Mouse (Mus musculus): ENCODE results near the gene Aarsd1.

The Aarsd1 gene

GRCm38 (mm10) chr11:101374421-101374938, 42.9 kb downstream of the Aarsd1 start:
- no peak for DNase-seq

- DNase-seq = no peak
Measured at GRCm38 (mm10) chr11:101370141-101370540, 47.3 kb downstream of the Aarsd1 start.

- DNase-seq = no peak
Measured at GRCm38 (mm10) chr11:101367326-101367935, 50.0 kb downstream of the Aarsd1 start, which contains the start of gene G6pc. Gene G6pc, plus strand, starts transcription at chr11:101367561.

DNA sequence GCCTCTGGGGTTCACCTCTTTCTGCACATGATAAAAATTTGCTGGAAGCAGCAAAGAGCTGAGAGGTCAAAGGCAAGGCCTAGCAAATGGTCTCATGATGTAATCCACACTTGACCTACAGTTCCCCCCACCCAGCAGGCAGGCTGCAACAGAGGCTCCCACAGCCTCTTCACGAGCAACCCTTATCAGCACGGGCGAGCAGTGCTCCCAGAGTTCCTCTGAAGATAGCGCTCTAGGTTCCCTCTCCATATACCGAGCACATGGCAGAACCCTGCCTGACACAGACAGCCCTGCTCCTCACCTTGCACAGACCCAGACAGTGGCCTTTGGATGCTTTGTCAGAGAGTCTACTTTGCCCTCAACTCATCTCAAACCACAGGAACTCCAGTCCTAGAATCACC, 52.9 kb downstream of the Aarsd1 start:
- no peak for DNase-seq

GRCm38 (mm10) chr11:101360651-101361113, 56.7 kb downstream of the Aarsd1 start:
- no peak for DNase-seq

DNA sequence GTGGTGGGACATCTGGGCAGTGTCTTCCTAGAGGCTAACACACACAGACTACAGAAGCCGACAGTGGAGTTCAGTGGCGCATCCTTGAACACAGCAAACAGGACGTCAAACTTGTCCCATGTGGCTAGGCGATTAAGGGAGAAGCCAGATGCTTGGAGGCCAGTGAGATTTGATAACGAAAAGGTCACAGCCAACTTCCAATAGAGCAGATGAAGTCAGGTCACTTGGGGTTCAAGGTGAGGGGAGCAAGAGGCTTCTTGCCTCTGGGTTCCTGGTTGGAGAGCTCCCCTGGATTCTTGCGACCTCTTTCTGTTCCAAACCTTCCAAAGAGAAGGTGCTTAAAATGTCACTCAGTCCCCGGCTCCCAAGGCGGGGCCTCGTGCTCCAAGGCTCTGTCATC, 57.6 kb downstream of the Aarsd1 start:
- no peak for DNase-seq

DNA sequence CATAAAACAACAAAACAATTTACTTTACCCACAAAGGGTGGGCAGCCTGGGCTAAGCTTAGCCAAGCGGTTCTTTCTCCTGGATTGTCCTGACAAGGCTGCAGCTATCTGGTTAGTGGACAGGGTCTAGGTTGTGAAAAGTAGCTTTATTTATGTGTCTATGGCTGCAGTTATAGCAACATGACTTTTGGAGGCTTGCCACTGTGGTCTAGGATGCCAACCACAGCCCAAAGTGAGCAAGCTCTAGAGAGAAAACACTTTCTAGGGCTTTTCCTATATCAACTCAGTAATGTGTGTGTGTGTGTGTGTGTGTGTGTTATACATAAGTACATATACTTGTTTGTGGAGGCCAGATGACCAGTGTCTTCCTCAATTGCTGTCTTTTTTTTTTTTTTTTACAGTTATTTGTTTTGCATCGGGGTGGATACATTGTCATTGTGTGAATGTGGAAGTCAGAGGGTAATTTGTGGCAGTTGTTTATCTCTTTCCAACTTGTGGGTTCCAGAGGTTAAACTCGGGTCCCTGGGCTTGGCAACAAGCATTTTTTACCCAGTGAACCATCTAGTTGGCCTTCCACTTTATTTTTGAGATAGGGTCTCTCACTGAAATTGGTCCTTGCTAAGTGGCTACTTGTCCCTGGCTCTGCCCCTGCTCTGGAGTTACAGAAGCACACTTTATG, 59.8 kb downstream of the Aarsd1 start:
- no peak for DNase-seq

All from cerebellum, postnatal 14 days (tissue).